Mouse (Mus musculus) cerebral cortex, adult 2 months (tissue): ENCODE data around the gene Chrm4.

Experiments
- WGBS: fragments of 180-500 bp; shearing (Covaris S2); methylation state at CpG from one replicate; pipeline ENCODE4 v1.1.7; 2018; 5-methylcytosine and 5-hydroxymethylcytosine counted together

Chrm4 gene

DNA sequence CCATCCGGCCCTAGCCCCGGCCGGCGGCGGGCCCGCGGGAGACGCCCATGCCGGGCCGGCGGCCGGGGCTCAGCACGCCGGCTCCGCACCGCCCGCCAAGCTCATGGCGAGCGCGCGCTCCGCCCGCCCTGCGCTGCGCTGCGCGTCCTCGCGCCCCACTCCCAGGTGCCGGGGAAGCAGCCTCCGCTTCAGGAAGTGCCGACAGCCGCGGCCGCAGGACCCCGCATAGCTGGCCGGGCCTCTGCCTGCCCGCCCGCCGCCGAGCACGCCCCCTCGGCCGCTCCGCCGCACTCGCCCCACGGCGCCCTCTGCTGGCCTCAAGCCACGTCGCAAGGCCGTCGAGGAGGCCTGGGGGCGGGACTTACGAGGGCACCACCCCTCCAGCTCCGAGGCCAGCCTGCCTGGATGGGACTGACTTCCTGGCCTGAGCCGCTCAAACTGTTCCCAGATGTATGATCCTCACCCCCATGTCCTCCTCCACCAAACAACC is 36.4 kb downstream of the Chrm4 start:
- under 1% methylated on average over 57 of the region's 57 CpGs for WGBS

DNA sequence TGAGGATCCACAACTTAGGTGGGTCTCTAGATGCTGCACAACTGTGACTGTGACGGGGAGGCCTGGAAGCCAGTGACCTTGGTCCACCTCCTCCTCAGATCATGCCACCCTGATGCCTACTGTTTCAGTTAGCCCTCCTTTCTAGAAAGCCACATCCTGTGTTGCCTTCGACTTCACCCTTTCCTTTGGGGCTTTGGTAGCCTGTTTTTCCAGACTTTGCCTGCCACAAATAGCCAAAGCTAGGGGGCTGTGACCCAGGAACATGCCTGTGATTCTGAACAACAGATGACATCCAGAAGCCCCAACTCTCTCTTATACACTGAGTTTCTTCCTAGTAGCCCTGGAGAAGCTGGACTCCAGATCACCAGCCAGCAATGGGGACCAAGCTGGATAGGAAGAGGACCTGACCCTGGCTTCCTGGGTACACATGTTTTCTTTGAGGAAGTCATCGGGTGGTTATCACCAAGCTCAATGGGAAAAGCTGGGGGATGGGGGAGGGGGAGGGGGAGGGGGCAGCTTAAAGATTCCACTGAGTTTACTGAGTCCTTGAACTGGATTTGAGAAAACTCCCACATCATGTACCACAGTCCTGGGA is 37.7 kb downstream of the Chrm4 start:
- 69% methylated on average over 3 of the region's 3 CpGs for WGBS

DNA sequence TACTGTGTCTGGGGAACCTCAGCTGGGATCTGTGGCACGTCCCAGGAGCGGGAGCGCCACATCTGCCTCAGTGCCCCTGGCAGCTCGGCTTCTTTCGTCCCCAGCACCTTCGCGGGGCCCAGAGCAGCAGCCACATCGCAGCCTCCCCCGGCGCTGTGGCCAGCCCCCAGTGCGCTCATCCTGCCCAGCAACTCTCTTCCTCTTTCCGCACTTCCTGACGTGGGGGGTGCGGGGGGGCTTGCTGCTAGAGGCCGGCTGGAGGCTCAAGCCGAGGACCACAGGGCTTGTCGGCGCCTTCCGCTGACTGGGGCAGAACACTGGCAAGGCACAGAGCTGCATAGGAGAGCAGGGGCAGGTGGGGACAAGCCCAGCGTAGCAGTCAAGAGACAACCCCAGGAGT is 38.4 kb downstream of the Chrm4 start:
- WGBS, result 57% methylated on average over 20 of the region's 20 CpGs

DNA sequence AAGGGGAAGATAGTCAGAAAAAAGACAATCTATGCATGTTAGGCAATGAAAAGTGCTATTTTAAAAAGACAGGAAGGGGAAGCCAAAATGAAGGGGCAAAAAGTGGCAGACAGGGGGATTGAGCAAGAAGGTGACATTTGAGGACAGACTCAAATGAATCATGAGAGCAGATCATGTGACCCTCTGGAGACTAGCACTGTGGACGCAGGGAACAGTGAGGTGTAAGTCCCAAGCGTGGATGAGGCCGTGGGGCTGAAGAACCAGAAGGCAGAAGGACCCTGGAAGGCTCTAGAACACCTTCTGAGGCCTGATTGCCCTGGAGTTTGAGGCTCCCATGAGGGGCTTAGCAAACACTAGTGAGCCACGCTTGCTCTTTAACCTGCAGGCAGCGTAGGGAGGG is 39.3 kb downstream of the Chrm4 start:
- 89% methylated on average over 5 of the region's 5 CpGs for WGBS

DNA sequence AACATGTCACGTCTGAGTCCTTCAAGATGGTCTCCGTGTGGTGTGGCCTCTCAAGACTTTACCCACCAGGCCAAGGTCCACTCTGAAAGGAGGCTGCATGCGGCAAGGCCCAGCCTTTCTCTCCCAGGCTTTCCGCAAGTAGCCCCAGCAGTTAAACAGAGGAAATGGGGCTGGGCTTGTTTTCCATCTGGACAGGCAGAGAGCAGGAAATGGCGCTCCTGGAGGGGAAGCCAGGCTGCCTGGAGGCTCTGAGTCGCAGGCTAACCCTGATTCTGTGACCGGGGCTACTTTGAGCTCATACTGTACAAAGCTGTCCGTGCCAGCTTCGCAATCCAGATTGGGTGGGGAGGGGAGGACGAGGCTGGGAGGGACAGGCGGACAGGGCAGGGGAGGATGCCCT is 40.9 kb downstream of the Chrm4 start:
- WGBS, result 60% methylated on average over 11 of the region's 11 CpGs

DNA sequence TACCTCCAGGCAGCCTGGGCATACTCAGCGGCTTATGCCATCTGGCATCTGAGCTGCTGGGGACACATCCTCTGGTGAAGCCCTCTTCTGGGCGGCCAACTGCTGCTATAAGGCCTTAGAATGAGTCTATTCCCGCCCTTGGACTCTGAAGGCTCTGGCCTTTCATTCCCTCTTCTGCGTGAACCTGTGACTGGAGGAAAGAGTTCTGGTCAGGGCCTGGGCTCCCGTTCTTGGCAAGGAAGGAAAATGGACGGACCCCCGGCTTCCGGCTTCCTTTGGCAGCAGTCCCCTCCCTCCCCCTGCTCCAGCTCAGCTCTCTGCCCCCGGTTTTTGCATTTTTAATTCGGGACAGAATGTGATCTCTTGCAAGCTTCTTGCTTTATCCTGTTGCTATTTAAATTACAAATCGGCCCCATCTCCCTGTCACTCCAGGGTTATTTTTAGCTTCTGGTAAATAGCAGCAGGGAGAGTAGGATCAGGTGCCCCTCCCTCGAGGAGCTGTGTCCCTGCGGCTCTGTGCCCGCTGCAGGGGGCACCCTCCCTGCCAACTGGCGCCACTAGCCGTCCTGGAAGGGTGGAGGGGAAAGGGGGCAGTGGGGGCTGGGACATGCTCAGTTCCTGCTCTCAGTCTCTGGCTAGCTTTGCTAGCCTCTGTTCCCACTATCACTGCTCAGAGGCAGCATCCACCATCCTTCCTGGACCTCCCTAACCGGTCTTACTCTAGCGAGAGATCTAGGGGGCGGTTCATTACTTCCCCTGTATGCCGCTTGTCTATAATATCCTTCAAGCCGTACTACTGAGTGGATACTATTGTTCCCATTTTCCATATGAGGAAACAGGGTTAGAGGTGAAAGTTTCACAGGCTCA is 44.4 kb downstream of the Chrm4 start:
- WGBS, result 9% methylated on average over 21 of the region's 21 CpGs

DNA sequence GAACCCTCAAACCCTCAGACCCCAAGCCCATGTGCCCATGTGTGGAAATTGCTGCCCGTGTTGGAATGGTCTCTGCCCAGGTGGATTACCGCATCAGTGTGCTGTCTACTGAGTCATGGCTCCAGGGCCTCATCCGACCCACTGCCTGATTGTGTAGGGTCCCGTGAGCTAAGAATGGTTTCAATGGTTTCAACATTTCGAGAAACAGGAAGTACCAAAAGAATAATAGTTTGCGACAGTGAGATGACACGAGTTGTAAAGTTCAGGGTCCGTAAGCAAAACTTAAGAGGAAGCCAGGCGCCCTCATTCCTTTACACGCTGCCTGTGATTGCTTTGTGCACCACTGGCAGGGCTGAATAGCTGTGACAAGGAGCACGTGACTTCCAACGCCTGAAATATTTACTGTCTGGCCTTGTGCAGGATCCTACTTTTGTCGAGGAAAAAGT is 45.1 kb downstream of the Chrm4 start:
- 40% methylated on average over 13 of the region's 13 CpGs for WGBS

DNA sequence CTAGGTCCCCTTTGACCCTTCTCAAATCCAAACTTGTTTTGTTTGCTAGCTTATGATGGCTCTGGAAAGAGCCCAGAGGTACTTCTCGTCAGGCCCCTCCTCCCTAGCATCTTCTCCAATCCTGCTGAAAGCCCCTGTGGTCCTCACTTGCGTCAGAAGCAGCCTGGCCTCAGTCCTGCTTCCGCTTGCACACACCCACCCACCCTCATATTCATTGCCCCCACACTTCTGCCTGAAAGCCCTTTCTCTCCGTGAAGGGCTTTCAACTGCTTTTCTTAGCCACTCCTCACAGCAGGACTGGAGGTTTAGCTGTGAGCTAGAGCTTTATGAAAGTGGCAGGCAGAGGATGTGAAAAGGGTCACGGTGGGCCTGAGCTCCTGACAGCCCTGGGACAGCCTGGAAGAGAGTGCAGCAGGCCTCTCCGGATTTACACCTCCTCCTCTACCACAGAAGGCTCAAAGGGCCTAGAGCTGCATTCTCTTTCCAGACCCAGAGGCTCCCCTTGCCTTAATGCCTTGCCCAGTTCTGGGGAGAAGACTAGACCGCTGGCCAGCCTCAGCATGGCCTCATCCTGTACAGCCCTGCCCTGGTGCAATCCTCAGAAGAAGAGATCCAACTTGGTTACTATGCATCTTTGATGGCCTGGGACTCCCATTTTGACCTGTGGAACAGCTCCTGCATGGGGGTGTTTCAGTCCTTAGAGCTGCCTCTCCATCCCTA is 46.5 kb downstream of the Chrm4 start:
- WGBS, result 43% methylated on average over 7 of the region's 7 CpGs

DNA sequence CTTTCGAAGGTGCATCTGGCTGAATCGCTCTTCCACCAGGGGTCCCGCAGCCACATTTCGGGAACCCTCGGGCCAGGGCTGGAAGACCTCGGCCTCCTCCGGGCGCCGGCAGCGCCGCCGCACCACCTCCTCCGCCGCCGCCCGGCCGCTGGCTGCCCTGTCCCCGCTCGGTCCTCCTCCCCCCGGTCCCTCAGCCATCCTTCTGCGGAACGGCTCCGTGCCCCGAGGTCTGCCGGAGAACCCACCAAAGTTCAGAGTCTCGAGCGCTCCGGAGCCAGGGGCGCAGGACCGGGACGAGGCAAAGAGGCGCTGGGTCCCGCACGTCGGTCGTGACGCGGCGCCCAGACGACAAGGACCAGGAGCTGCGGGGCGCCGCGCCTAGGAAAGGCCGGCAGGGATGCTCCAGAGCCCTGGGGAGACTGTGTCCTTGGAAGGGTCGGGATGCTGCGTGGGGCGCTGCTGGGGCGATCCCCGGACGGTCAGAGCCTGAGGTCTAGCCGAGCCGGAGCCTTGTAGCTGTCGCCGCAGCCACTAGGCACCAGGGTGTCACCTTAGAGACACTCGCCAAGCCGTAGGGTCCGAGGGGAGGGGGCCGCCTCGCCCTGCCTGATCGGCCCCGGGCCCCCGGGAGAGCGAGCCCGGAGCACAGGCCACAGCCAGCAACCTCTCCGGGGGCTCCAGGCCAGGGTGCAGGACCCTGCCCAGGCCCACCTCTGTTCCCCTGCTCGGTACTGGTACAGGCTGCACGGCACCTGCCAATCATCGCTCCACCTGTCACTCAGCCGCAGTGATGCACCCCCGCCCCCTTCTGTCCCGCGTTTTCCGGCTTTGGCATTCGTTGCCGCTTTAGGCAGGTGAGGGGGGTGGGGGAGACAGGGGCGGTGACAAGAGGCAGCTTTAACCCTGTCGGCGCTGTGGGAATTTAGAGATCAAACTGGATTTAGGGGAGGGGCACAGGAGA is 48.8 kb downstream of the Chrm4 start, which contains the start of gene Dgkz:
Gene Dgkz, minus strand, starts transcription at position 284 of the 961 bp plus-strand sequence.
- 2% methylated on average over 79 of the region's 79 CpGs for WGBS

DNA sequence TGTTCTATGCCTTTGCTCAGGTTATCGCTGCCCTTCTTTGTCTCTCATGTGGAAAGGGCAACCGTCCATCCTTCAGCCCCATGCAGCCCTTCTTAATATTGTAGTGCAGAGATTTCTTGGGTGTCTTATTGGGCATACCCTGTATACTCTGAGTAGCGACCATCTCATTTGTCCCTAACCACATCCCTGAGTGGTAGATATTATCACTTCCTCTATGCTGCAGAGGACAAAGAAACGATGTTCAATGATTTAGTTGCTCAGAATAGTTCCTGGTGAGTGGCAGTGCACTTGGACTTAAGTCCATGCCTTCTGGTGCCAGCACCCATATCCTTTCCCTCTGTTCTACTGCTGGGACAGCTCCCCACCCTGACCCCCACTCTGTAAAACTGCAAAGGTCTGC is 50.9 kb downstream of the Chrm4 start:
- WGBS, result 76% methylated on average over 4 of the region's 4 CpGs
